Mouse (Mus musculus) forebrain, embryonic 11.5 days (tissue): ENCODE data around the gene Gm11236. TPM values are rescaled to one million over a fixed set of nuclear protein-coding genes. Genes with fewer than 3 reads are reported as not detected.
A peak's percentile ranks its signal among the peaks of the same experiment; 100 is the strongest.
"Not testable (repeated sequence)": the region's sequence is repeated elsewhere in the genome, so short reads cannot be mapped to it uniquely, and the experiment has no call there.

Experiments used
- ATAC-seq: fragments of 200-750 bp; cut with Nextera tagmentation; replicated peaks from 2 replicates; pipeline ENCODE4 v1.8.0; 2017; ENCODE audit warnings: moderate TSS enrichment; ENCODE audit not compliant: low FRiP score
- DNase-seq: peaks from one replicate; pipeline ENCODE4 v3.0.0-alpha.2; 2017; ENCODE audit warnings: low spot score
- H3K27ac ChIP-seq: fragments of 300-500 bp; sonication (generic); 2 replicates; pipeline ENCODE4 v1.5.1; 2014; ENCODE audit warnings: low read depth, low read length
- H3K27me3 ChIP-seq: fragments of 300-500 bp; sonication (generic); 2 replicates; pipeline ENCODE4 v1.6.1; 2014; ENCODE audit warnings: mild to moderate bottlenecking, low read length, mixed read lengths; ENCODE audit not compliant: control insufficient read depth, insufficient read depth
- H3K36me3 ChIP-seq: fragments of 300-500 bp; sonication (generic); 2 replicates; pipeline ENCODE4 v1.6.1; 2014; ENCODE audit warnings: mild to moderate bottlenecking, low read length, moderate library complexity, mixed read lengths; ENCODE audit not compliant: control insufficient read depth, insufficient read depth
- H3K4me1 ChIP-seq: fragments of 300-500 bp; sonication (generic); replicated peaks from 2 replicates; pipeline ENCODE4 v1.6.1; 2014; ENCODE audit warnings: low read length, mixed read lengths; ENCODE audit not compliant: control insufficient read depth, insufficient read depth
- H3K4me2 ChIP-seq: fragments of 300-500 bp; sonication (generic); 2 replicates; pipeline ENCODE4 v1.6.1; 2014; ENCODE audit warnings: low read depth, mild to moderate bottlenecking, low read length, moderate library complexity, mixed read lengths; ENCODE audit not compliant: severe bottlenecking
- H3K4me3 ChIP-seq: fragments of 300-500 bp; sonication (generic); 2 replicates; pipeline ENCODE4 v1.5.1; 2014; ENCODE audit warnings: low read depth, low read length
- H3K9ac ChIP-seq: fragments of 300-500 bp; sonication (generic); 2 replicates; pipeline ENCODE4 v1.6.1; 2014; ENCODE audit warnings: low read length
- H3K9me3 ChIP-seq: fragments of 300-500 bp; sonication (generic); 2 replicates; pipeline ENCODE4 v1.6.1; 2016; ENCODE audit warnings: low read length, mixed read lengths; ENCODE audit not compliant: control insufficient read depth
- WGBS: fragments of 180-500 bp; shearing (Covaris S2); extraction: QIAGEN DNeasy Blood & Tissue Kit; methylation state at CpG from one replicate; pipeline ENCODE4 v1.1.7; 2014; 5-methylcytosine and 5-hydroxymethylcytosine counted together
- polyA plus RNA-seq: library from polyadenylated mRNA; unstranded; fragments of >200 nt; fragmentation: Nextera tagmentation; extraction: Ambion mirVana; gene quantifications from 2 replicates; pipeline ENCODE4 v1.2.1, GENCODE M21; 2014

Gene Gm11236
- not detected in 2 replicates for polyA plus RNA-seq

DNA sequence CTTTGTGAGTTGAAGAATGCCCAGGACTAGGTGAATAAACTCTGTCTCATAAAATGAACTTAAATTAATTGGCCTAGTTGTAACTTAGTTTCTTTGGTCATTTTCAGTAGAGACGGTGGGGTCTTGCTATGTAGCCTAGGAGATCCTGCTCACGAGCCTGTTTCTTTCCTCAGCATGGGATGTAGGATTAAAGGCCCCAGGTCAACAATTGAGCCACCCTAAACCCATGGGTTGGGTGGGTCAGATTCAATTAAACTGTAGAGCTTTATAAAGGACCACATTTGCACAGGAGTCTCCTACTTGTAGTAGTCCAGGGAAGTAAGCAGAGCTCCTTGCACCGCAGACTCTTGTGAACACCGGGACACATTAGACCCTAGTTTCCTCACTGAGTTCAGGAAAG is at the start of gene Gm11236:
Gene Gm11236, plus strand, starts transcription at position 301 of the 400 bp plus-strand sequence.
- WGBS, result no CpG with 5 or more reads among the region's 4 CpGs
- H3K9ac ChIP-seq, H3K4me2 ChIP-seq, H3K4me3 ChIP-seq, H3K9me3 ChIP-seq, DNase-seq, H3K36me3 ChIP-seq, H3K4me1 ChIP-seq, H3K27me3 ChIP-seq, H3K27ac ChIP-seq, ATAC-seq: not testable (repeated sequence)

DNA sequence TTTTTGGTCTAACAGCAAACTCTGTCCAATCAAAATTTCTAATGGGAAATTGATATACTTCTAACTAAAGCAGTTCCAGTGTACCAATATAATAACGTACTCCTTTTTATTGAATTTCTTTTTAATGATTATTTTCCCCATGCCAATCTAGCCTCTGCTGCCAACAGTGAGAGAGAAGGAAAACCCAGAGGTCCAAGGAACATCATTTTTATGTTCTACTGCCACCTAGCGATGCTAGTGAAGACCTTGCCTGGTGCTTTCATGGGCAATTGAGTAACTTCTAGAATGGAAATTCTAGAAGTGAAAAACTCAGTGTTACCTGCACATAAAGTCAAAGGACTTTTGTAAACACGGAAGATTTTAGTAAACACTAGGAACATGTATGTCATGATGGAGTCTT is 38.7 kb upstream of the Gm11236 start:
- DNase-seq (no peak), ATAC-seq (peak; percentile 87)
- whole genome bisulfite sequencing, result 8% methylated on average over 3 of the region's 3 CpGs
- H3K4me1 ChIP-seq, result no peaks in the 10 kb centered on the region
- H3K9ac ChIP-seq, result no peak overlapping the region
- no peak overlapping the region for H3K4me2 ChIP-seq
- no peak overlapping the region for H3K27ac ChIP-seq
- H3K36me3 ChIP-seq, result no peaks in the 10 kb centered on the region
- H3K27me3 ChIP-seq, result no peaks in the 10 kb centered on the region
- H3K9me3 ChIP-seq, result no peaks in the 10 kb centered on the region
- no peak overlapping the region for H3K4me3 ChIP-seq

DNA sequence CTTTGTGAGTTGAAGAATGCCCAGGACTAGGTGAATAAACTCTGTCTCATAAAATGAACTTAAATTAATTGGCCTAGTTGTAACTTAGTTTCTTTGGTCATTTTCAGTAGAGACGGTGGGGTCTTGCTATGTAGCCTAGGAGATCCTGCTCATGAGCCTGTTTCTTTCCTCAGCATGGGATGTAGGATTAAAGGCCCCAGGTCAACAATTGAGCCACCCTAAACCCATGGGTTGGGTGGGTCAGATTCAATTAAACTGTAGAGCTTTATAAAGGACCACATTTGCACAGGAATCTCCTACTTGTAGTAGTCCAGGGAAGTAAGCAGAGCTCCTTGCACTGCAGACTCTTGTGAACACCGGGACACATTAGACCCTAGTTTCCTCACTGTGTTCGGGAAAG is 30.3 kb upstream of the Gm11236 start, which contains the start of gene Gm11238:
Gene Gm11238, plus strand, starts transcription at position 301 of the 400 bp plus-strand sequence.
- not testable (repeated sequence) for DNase-seq, H3K9me3 ChIP-seq, H3K27me3 ChIP-seq, H3K4me2 ChIP-seq, H3K36me3 ChIP-seq, H3K4me1 ChIP-seq, H3K27ac ChIP-seq, H3K9ac ChIP-seq, H3K4me3 ChIP-seq, ATAC-seq
- WGBS, result no CpG with 5 or more reads among the region's 3 CpGs

DNA sequence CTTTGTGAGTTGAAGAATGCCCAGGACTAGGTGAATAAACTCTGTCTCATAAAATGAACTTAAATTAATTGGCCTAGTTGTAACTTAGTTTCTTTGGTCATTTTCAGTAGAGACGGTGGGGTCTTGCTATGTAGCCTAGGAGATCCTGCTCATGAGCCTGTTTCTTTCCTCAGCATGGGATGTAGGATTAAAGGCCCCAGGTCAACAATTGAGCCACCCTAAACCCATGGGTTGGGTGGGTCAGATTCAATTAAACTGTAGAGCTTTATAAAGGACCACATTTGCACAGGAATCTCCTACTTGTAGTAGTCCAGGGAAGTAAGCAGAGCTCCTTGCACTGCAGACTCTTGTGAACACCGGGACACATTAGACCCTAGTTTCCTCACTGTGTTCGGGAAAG is 15.2 kb upstream of the Gm11236 start, which contains the start of gene Gm11237:
Gene Gm11237, plus strand, starts transcription at position 301 of the 400 bp plus-strand sequence.
- not testable (repeated sequence) for H3K27me3 ChIP-seq, H3K9ac ChIP-seq, H3K27ac ChIP-seq, H3K4me3 ChIP-seq, DNase-seq, H3K36me3 ChIP-seq, H3K9me3 ChIP-seq, H3K4me1 ChIP-seq, ATAC-seq, H3K4me2 ChIP-seq
- no CpG with 5 or more reads among the region's 3 CpGs for WGBS

DNA sequence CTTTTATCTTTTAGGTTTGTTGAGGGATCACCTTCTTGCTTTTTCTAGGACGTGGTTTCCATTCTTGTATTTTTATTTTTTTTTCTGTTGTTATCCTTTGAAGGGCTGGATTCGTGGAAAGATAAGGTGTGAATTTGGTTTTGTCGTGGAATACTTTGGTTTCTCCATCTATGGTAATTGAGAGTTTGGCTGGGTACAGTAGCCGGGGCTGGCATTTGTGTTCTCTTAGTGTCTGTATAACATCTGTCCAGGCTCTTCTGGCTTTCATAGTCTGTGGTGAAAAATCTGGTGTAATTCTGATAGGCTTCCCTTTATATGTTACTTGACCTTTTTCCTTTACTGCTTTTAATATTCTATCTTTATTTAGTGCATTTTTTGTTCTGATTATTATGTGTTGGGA is 23.9 kb downstream of the Gm11236 start:
- H3K27ac ChIP-seq, H3K9me3 ChIP-seq, DNase-seq, H3K4me1 ChIP-seq, H3K4me2 ChIP-seq, H3K9ac ChIP-seq, ATAC-seq, H3K36me3 ChIP-seq, H3K4me3 ChIP-seq, H3K27me3 ChIP-seq: not testable (repeated sequence)
- WGBS, result 79% methylated on average over 4 of the region's 4 CpGs

DNA sequence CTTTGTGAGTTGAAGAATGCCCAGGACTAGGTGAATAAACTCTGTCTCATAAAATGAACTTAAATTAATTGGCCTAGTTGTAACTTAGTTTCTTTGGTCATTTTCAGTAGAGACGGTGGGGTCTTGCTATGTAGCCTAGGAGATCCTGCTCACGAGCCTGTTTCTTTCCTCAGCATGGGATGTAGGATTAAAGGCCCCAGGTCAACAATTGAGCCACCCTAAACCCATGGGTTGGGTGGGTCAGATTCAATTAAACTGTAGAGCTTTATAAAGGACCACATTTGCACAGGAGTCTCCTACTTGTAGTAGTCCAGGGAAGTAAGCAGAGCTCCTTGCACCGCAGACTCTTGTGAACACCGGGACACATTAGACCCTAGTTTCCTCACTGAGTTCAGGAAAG is 30.1 kb downstream of the Gm11236 start, which contains the start of gene Gm11239:
Gene Gm11239, plus strand, starts transcription at position 301 of the 400 bp plus-strand sequence.
- WGBS, result no CpG with 5 or more reads among the region's 4 CpGs
- H3K27ac ChIP-seq, ATAC-seq, DNase-seq, H3K9ac ChIP-seq, H3K27me3 ChIP-seq, H3K4me2 ChIP-seq, H3K36me3 ChIP-seq, H3K4me1 ChIP-seq, H3K9me3 ChIP-seq, H3K4me3 ChIP-seq: not testable (repeated sequence)

DNA sequence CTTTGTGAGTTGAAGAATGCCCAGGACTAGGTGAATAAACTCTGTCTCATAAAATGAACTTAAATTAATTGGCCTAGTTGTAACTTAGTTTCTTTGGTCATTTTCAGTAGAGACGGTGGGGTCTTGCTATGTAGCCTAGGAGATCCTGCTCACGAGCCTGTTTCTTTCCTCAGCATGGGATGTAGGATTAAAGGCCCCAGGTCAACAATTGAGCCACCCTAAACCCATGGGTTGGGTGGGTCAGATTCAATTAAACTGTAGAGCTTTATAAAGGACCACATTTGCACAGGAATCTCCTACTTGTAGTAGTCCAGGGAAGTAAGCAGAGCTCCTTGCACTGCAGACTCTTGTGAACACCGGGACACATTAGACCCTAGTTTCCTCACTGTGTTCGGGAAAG is 45.3 kb downstream of the Gm11236 start, which contains the start of gene Gm428:
Gene Gm428, plus strand, starts transcription at position 301 of the 400 bp plus-strand sequence.
- not testable (repeated sequence) for H3K4me1 ChIP-seq, H3K9ac ChIP-seq, H3K27me3 ChIP-seq, DNase-seq, H3K4me2 ChIP-seq, H3K9me3 ChIP-seq, H3K27ac ChIP-seq, ATAC-seq, H3K36me3 ChIP-seq, H3K4me3 ChIP-seq
- no CpG with 5 or more reads among the region's 4 CpGs for WGBS

Other genes with a start within 250 kb of the Gm11236 start
- gene Gm11487, start 233.0 kb upstream of the Gm11236 start, polyA plus RNA-seq, result not detected in 2 replicates
- not detected in 2 replicates for gene Gm11238, start 30.2 kb upstream of the Gm11236 start, polyA plus RNA-seq
- not detected in 2 replicates for gene Gm11237, start 15.1 kb upstream of the Gm11236 start, polyA plus RNA-seq
- gene Gm11239, start 30.2 kb downstream of the Gm11236 start, polyA plus RNA-seq, result not detected in 2 replicates
- not detected in 2 replicates for gene Gm428, start 45.4 kb downstream of the Gm11236 start, polyA plus RNA-seq
- 0.49 and 0.63 TPM in 2 replicates for gene Rasef, start 152.9 kb downstream of the Gm11236 start, polyA plus RNA-seq
- gene Gm11758, start 238.1 kb downstream of the Gm11236 start, polyA plus RNA-seq, result not detected in 2 replicates